Mouse (Mus musculus) intestine, embryonic 14.5 days (tissue): ENCODE measurements around the gene Cldn34b4. TPM values are rescaled to one million over a fixed set of nuclear protein-coding genes. Genes with fewer than 3 reads are reported as not detected.

ENCODE experiments used
- ATAC-seq: fragments of 200-750 bp; cut with Nextera tagmentation; replicated peaks from 2 replicates; pipeline ENCODE4 v1.8.0; 2017; ENCODE audit warnings: low read depth, moderate number of reproducible peaks, moderate TSS enrichment, moderate library complexity; ENCODE audit not compliant: low FRiP score, low TSS enrichment
- DNase-seq: peaks from one replicate; pipeline ENCODE4 v3.0.0-alpha.2; 2018; ENCODE audit warnings: low spot score
- H3K27ac ChIP-seq: fragments of 300-500 bp; sonication (generic); 2 replicates; pipeline ENCODE4 v1.5.1; 2014; ENCODE audit warnings: low read depth, mild to moderate bottlenecking, control low read depth
- H3K27me3 ChIP-seq: fragments of 300-500 bp; sonication (generic); replicated peaks from 2 replicates; pipeline ENCODE4 v1.6.1; 2014; ENCODE audit warnings: low read length, control low read depth; ENCODE audit not compliant: control insufficient read depth, insufficient read depth
- H3K36me3 ChIP-seq: fragments of 300-500 bp; sonication (generic); 2 replicates; pipeline ENCODE4 v1.6.1; 2014; ENCODE audit warnings: low read length, control low read depth; ENCODE audit not compliant: control insufficient read depth, insufficient read depth
- H3K4me1 ChIP-seq: fragments of 300-500 bp; sonication (generic); replicated peaks from 2 replicates; pipeline ENCODE4 v1.6.1; 2014; ENCODE audit warnings: low read length, control low read depth, mixed read lengths; ENCODE audit not compliant: control insufficient read depth, insufficient read depth
- H3K4me2 ChIP-seq: fragments of 300-500 bp; sonication (generic); 2 replicates; pipeline ENCODE4 v1.6.1; 2014; ENCODE audit warnings: low read length
- H3K4me3 ChIP-seq: fragments of 300-500 bp; sonication (generic); 2 replicates; pipeline ENCODE4 v1.5.1; 2014; ENCODE audit warnings: low read depth, low read length, control low read depth, mixed read lengths
- H3K9ac ChIP-seq: fragments of 300-500 bp; sonication (generic); 2 replicates; pipeline ENCODE4 v1.6.1; 2014; ENCODE audit warnings: mild to moderate bottlenecking, low read length
- H3K9me3 ChIP-seq: fragments of 300-500 bp; sonication (generic); 2 replicates; pipeline ENCODE4 v1.6.1; 2016; ENCODE audit warnings: low read length, control low read depth; ENCODE audit not compliant: control insufficient read depth
- WGBS: fragments of 180-500 bp; shearing (Covaris S2); extraction: QIAGEN DNeasy Blood & Tissue Kit; methylation state at CpG from one replicate; pipeline ENCODE4 v1.1.7; 2014; 5-methylcytosine and 5-hydroxymethylcytosine counted together
- polyA plus RNA-seq: library from polyadenylated mRNA; unstranded; fragments of >200 nt; fragmentation: Nextera tagmentation; extraction: Ambion mirVana; gene quantifications from 2 replicates; pipeline ENCODE4 v1.2.1, GENCODE M21; 2014

The Cldn34b4 gene
- not detected in 2 replicates for polyA plus RNA-seq

DNA sequence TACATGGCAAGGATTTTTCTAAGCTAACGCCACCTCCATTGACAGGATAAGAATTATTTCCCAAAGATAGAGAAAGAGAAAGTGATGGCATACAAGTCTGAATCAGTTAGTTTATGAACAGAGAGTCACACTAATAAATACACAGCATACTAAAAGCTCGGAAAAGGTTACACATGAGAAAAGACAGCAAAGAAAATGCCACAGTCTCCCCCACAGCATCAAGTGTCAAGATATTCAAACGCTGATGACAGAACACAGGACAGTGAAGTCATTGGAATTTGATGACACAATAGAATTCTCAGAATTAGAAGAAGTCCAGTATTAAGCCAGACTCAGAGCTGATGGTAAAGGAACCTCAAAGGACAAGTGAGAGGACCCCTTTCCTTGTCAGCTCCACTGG, at the start of gene Cldn34b4:
Gene Cldn34b4 (plus strand): TSS at position 301 of the 400 bp plus-strand sequence.
- 80% methylated on average over 3 of the region's 3 CpGs for WGBS
- no peak for DNase-seq
- Histone ChIP-seq H3K4me2 (no peak within 1 kb of the TSS), H3K4me3 (no peak within 1 kb of the TSS), H3K9me3 (no peaks in the 10 kb centered on the region), H3K27me3 (no peaks in the 10 kb centered on the region), H3K4me1 (no peaks in the 10 kb centered on the region), H3K36me3 (no peaks in the 10 kb centered on the region), H3K27ac (no peak within 1 kb of the TSS), H3K9ac (no peak within 1 kb of the TSS)
- no peak for ATAC-seq

Other genes with a start within 250 kb of the Cldn34b4 start
- not detected in 2 replicates for gene Cldn34b3, start 129.0 kb upstream of the Cldn34b4 start, polyA plus RNA-seq
- gene Cldn34d, start 209.6 kb downstream of the Cldn34b4 start, polyA plus RNA-seq = not detected in 2 replicates